ENCODE assay signal across 8 mouse cellular contexts in the genomic region with DNA sequence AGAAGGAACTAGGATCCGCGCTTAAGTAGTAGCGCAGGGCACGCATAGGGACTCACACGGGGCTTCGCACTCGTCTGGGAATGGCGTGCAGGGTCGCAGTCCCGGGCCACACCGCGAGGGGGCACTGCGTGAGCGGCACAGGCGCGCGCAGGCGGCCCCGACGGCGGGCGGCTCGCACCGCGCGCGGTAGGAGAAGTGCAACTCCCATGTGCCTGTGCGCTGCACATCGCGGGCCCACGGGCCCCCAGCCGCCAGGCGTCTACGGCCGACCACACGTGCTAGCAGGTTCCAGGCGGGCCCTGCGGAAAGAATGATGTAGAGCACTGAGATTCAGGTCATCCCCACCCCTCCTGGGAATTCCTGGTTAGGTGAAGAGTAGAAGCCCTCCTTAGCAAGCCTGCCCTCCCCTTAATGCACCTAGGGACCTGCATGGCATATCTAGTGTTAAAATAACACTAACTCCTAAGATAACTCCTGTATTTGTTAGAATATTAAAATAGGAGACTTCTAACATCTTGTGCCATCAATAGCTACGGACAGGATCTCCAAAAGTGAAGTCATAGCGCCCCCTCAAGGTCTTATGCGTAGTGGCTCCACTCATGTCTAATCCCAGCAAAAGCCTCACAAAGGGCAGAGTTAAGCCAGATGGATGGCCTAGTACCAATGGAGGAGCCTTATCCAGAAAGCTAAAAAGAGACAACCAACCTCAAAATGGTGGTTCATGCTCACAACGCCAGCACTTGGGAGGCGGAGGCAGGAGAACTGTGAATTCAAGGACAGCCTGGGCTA. TPM values are rescaled to one million over a fixed set of nuclear protein-coding genes. Genes with fewer than 3 reads are reported as not detected.
DNase-seq lines count a peak whose midpoint lies in the region; ATAC-seq lines count a peak whose summit lies in the region.

No protein-coding gene starts in this region.

- ATAC-seq in granulocyte monocyte progenitor cell, adult 5-6 weeks (replicated peaks; ENCODE audit: poor library complexity, severe bottlenecking) = peak; percentile 55

- DNase-seq in thymus, postnatal 25 days = peak; percentile 30
- DNase-seq in thymus, adult 18-20 months = no peak
- peak; percentile 63 for DNase-seq in cerebellum, adult 9-11 months
- peak; percentile 63 for DNase-seq in kidney, postnatal 14 days
- peak; percentile 60 for DNase-seq in lung, postnatal 10 days
- DNase-seq in skeletal muscle tissue, adult 2 months (ENCODE audit: low read depth, low spot score) = peak; percentile 36
- no peak for DNase-seq in spleen, postnatal 4 days (ENCODE audit: low spot score in 2 of 2)

RNA-seq across cellular contexts. Expression of a gene that starts 3.0 kb away (rescaled TPM):
- total RNA-seq in granulocyte monocyte progenitor cell, adult 5-6 weeks (2014; fragmentation: Nextera tagmentation) = not detected in 2 replicates
- 0.10 TPM in 1 of 2 replicates, not detected in the other for total RNA-seq in granulocyte monocyte progenitor cell, adult 5-6 weeks (2017)

RNA-seq across cellular contexts. Expression of a gene that starts 8.0 kb away (rescaled TPM):
- total RNA-seq in granulocyte monocyte progenitor cell, adult 5-6 weeks (2014; fragmentation: Nextera tagmentation) = not detected in 2 replicates
- total RNA-seq in granulocyte monocyte progenitor cell, adult 5-6 weeks (2017) = not detected in 2 replicates

RNA-seq across cellular contexts. Expression of a gene that starts 12.8 kb away (rescaled TPM):
- total RNA-seq in granulocyte monocyte progenitor cell, adult 5-6 weeks (2014; fragmentation: Nextera tagmentation) = 60.1 and 83.1 TPM in 2 replicates
- 45.8 and 47.7 TPM in 2 replicates for total RNA-seq in granulocyte monocyte progenitor cell, adult 5-6 weeks (2017)

RNA-seq across cellular contexts. Expression of a gene that starts 21.5 kb away (rescaled TPM):
- 1.2 and 2.1 TPM in 2 replicates for total RNA-seq in granulocyte monocyte progenitor cell, adult 5-6 weeks (2014; fragmentation: Nextera tagmentation)
- total RNA-seq in granulocyte monocyte progenitor cell, adult 5-6 weeks (2017) = 1.6 and 1.9 TPM in 2 replicates

RNA-seq across cellular contexts. Expression of a gene that starts 31.4 kb away (rescaled TPM):
- 1.2 and 2.3 TPM in 2 replicates for total RNA-seq in granulocyte monocyte progenitor cell, adult 5-6 weeks (2014; fragmentation: Nextera tagmentation)
- 2.0 and 2.8 TPM in 2 replicates for total RNA-seq in granulocyte monocyte progenitor cell, adult 5-6 weeks (2017)

Comparison
In these comparisons a context has a peak if more than half of its experiments do, and no peak if none do; other contexts are left out.
1. DNase-seq: peak in thymus, postnatal 25 days (single experiment), cerebellum, adult 9-11 months (single experiment), kidney, postnatal 14 days (single experiment), lung, postnatal 10 days (single experiment) and skeletal muscle tissue, adult 2 months (single experiment); none in thymus, adult 18-20 months (0 of 2) and spleen, postnatal 4 days (0 of 2).